Mouse (Mus musculus): ENCODE measurements at regions not wholly inside any gene's neighbourhood (a gene's known extent, or its start where the extent isn't known, plus 50 kb on each side); places are given as distances from the start of the nearest gene placed in this dataset.

GRCm38 (mm10) chr2:114994691-114995347, 340.1 kb upstream of the Dph6 start:
- TF ChIP-seq POLR2A (IDR thresholded peaks at IDR 0.05; ENCODE audit: control insufficient read depth, extremely low read depth, insufficient read depth, low read length, poor library complexity) (no peak), CTCF (IDR thresholded peaks at IDR 0.05; ENCODE audit: borderline replicate concordance, control insufficient read depth, extremely low read depth, insufficient read depth, low read length, poor library complexity) (no peak)
- Histone ChIP-seq H3K27me3 (ENCODE audit: control insufficient read depth, insufficient read depth, low read length) (no peaks in the 10 kb centered on the region), H3K36me3 (ENCODE audit: control insufficient read depth, insufficient read depth, low read length) (no peaks in the 10 kb centered on the region), H3K4me3 (ENCODE audit: control insufficient read depth, insufficient read depth, low read length) (no peak overlapping the region), H3K4me1 (replicated peaks; ENCODE audit: control insufficient read depth, insufficient read depth, low read length) (no peaks in the 10 kb centered on the region), H3K27ac (ENCODE audit: control insufficient read depth, insufficient read depth, low read length) (no peak overlapping the region)
- no peak for DNase-seq
- WGBS = 72% methylated on average over 2 of the region's 2 CpGs

- TF ChIP-seq CTCF (IDR thresholded peaks at IDR 0.05; ENCODE audit: borderline replicate concordance, control insufficient read depth, extremely low read depth, insufficient read depth, low read length, poor library complexity) (no peak), POLR2A (IDR thresholded peaks at IDR 0.05; ENCODE audit: control insufficient read depth, extremely low read depth, insufficient read depth, low read length, poor library complexity) (no peak)
- Histone ChIP-seq H3K27ac (ENCODE audit: control insufficient read depth, insufficient read depth, low read length) (no peak overlapping the region), H3K4me1 (replicated peaks; ENCODE audit: control insufficient read depth, insufficient read depth, low read length) (no peaks in the 10 kb centered on the region), H3K36me3 (ENCODE audit: control insufficient read depth, insufficient read depth, low read length) (no peaks in the 10 kb centered on the region), H3K4me3 (ENCODE audit: control insufficient read depth, insufficient read depth, low read length) (no peak overlapping the region), H3K27me3 (ENCODE audit: control insufficient read depth, insufficient read depth, low read length) (no peaks in the 10 kb centered on the region)
- no peak for DNase-seq
- 98% methylated on average over 1 of the region's 1 CpGs for WGBS
Measured at GRCm38 (mm10) chr2:115013916-115014315, 359.2 kb upstream of the Dph6 start.

- no peak for DNase-seq
- Histone ChIP-seq H3K27me3 (ENCODE audit: control insufficient read depth, insufficient read depth, low read length) (no peaks in the 10 kb centered on the region), H3K4me3 (ENCODE audit: control insufficient read depth, insufficient read depth, low read length) (no peak overlapping the region), H3K36me3 (ENCODE audit: control insufficient read depth, insufficient read depth, low read length) (no peaks in the 10 kb centered on the region), H3K4me1 (replicated peaks; ENCODE audit: control insufficient read depth, insufficient read depth, low read length) (no peaks in the 10 kb centered on the region), H3K27ac (ENCODE audit: control insufficient read depth, insufficient read depth, low read length) (no peak overlapping the region)
- TF ChIP-seq POLR2A (IDR thresholded peaks at IDR 0.05; ENCODE audit: control insufficient read depth, extremely low read depth, insufficient read depth, low read length, poor library complexity) (no peak), CTCF (IDR thresholded peaks at IDR 0.05; ENCODE audit: borderline replicate concordance, control insufficient read depth, extremely low read depth, insufficient read depth, low read length, poor library complexity) (no peak)
- WGBS = 91% methylated on average over 3 of the region's 3 CpGs
Measured at GRCm38 (mm10) chr2:115026777-115027176, 372.0 kb upstream of the Dph6 start.

- DNase-seq = no peak
- Histone ChIP-seq H3K36me3 (ENCODE audit: control insufficient read depth, insufficient read depth, low read length) (no peaks in the 10 kb centered on the region), H3K27me3 (ENCODE audit: control insufficient read depth, insufficient read depth, low read length) (no peaks in the 10 kb centered on the region), H3K27ac (ENCODE audit: control insufficient read depth, insufficient read depth, low read length) (no peak overlapping the region), H3K4me1 (replicated peaks; ENCODE audit: control insufficient read depth, insufficient read depth, low read length) (no peaks in the 10 kb centered on the region), H3K4me3 (ENCODE audit: control insufficient read depth, insufficient read depth, low read length) (no peak overlapping the region)
- TF ChIP-seq POLR2A (IDR thresholded peaks at IDR 0.05; ENCODE audit: control insufficient read depth, extremely low read depth, insufficient read depth, low read length, poor library complexity) (no peak), CTCF (IDR thresholded peaks at IDR 0.05; ENCODE audit: borderline replicate concordance, control insufficient read depth, extremely low read depth, insufficient read depth, low read length, poor library complexity) (no peak)
- 78% methylated on average over 2 of the region's 2 CpGs for WGBS
Measured at GRCm38 (mm10) chr2:115031134-115031533, 376.4 kb upstream of the Dph6 start.

- no peaks in the 10 kb centered on the region for H3K36me3 ChIP-seq (ENCODE audit: control insufficient read depth, insufficient read depth, low read length)
- WGBS = 34% methylated on average over 3 of the region's 3 CpGs
- H3K27me3 ChIP-seq (ENCODE audit: control insufficient read depth, insufficient read depth, low read length) = no peaks in the 10 kb centered on the region
- TF ChIP-seq CTCF (IDR thresholded peaks at IDR 0.05; ENCODE audit: borderline replicate concordance, control insufficient read depth, extremely low read depth, insufficient read depth, low read length, poor library complexity) = no peak
- TF ChIP-seq POLR2A (IDR thresholded peaks at IDR 0.05; ENCODE audit: control insufficient read depth, extremely low read depth, insufficient read depth, low read length, poor library complexity) = no peak
- H3K4me3 ChIP-seq (ENCODE audit: control insufficient read depth, insufficient read depth, low read length) = no peak overlapping the region
- H3K4me1 ChIP-seq (replicated peaks; ENCODE audit: control insufficient read depth, insufficient read depth, low read length) = no peaks in the 10 kb centered on the region
- H3K27ac ChIP-seq (ENCODE audit: control insufficient read depth, insufficient read depth, low read length) = no peak overlapping the region
- DNase-seq = no peak
Measured at GRCm38 (mm10) chr2:115036205-115036604, 381.4 kb upstream of the Dph6 start.

- no peak for TF ChIP-seq POLR2A (IDR thresholded peaks at IDR 0.05; ENCODE audit: control insufficient read depth, extremely low read depth, insufficient read depth, low read length, poor library complexity)
- no peak for TF ChIP-seq CTCF (IDR thresholded peaks at IDR 0.05; ENCODE audit: borderline replicate concordance, control insufficient read depth, extremely low read depth, insufficient read depth, low read length, poor library complexity)
- Histone ChIP-seq H3K4me1 (replicated peaks; ENCODE audit: control insufficient read depth, insufficient read depth, low read length) (no peaks in the 10 kb centered on the region), H3K27ac (ENCODE audit: control insufficient read depth, insufficient read depth, low read length) (no peak overlapping the region), H3K4me3 (ENCODE audit: control insufficient read depth, insufficient read depth, low read length) (no peak overlapping the region), H3K27me3 (ENCODE audit: control insufficient read depth, insufficient read depth, low read length) (no peaks in the 10 kb centered on the region), H3K36me3 (ENCODE audit: control insufficient read depth, insufficient read depth, low read length) (no peaks in the 10 kb centered on the region)
- WGBS = 83% methylated on average over 7 of the region's 7 CpGs
- DNase-seq = no peak
Measured at GRCm38 (mm10) chr2:115042299-115042785, 387.6 kb upstream of the Dph6 start.

Data from thymus, adult 2 months (tissue).